Mouse (Mus musculus) heart, embryonic 16.5 days (tissue): ENCODE data around the gene Lurap1. TPM values are rescaled to one million over a fixed set of nuclear protein-coding genes. Genes with fewer than 3 reads are reported as not detected.

Experiments
- ATAC-seq: fragments of 200-750 bp; cut with Nextera tagmentation; replicated peaks from 2 replicates; pipeline ENCODE4 v1.8.0; 2017; ENCODE audit warnings: moderate number of reproducible peaks; ENCODE audit not compliant: insufficient read depth, low FRiP score; ENCODE audit errors: extremely low read depth
- H3K27ac ChIP-seq: fragments of 300-500 bp; sonication (generic); 2 replicates; pipeline ENCODE4 v1.5.1; 2014; ENCODE audit warnings: mild to moderate bottlenecking, low read length, control low read depth, moderate library complexity
- H3K27me3 ChIP-seq: fragments of 300-500 bp; sonication (generic); 2 replicates; pipeline ENCODE4 v1.6.1; 2014; ENCODE audit warnings: low read length, mixed read lengths; ENCODE audit not compliant: control insufficient read depth, insufficient read depth
- H3K36me3 ChIP-seq: fragments of 300-500 bp; sonication (generic); 2 replicates; pipeline ENCODE4 v1.6.1; 2014; ENCODE audit not compliant: control insufficient read depth, insufficient read depth
- H3K4me1 ChIP-seq: fragments of 300-500 bp; sonication (generic); 2 replicates; pipeline ENCODE4 v1.6.1; 2014; ENCODE audit warnings: low read length, mixed read lengths; ENCODE audit not compliant: control insufficient read depth, insufficient read depth
- H3K4me2 ChIP-seq: fragments of 300-500 bp; sonication (generic); 2 replicates; pipeline ENCODE4 v1.6.1; 2014; ENCODE audit warnings: low read depth, mild to moderate bottlenecking, control low read depth, low read length
- H3K4me3 ChIP-seq: fragments of 300-500 bp; sonication (generic); 2 replicates; pipeline ENCODE4 v1.5.1; 2014; ENCODE audit warnings: mild to moderate bottlenecking, control low read depth, low read length
- H3K9ac ChIP-seq: fragments of 300-500 bp; sonication (generic); 2 replicates; pipeline ENCODE4 v1.6.1; 2014; ENCODE audit warnings: low read length, control low read depth
- H3K9me3 ChIP-seq: fragments of 300-500 bp; sonication (generic); replicated peaks from 2 replicates; pipeline ENCODE4 v1.6.1; 2016; ENCODE audit warnings: low read length; ENCODE audit not compliant: control insufficient read depth
- WGBS: fragments of 180-500 bp; shearing (Covaris S2); extraction: QIAGEN DNeasy Blood & Tissue Kit; methylation state at CpG from one replicate; pipeline ENCODE4 v1.1.7; 2014; 5-methylcytosine and 5-hydroxymethylcytosine counted together
- polyA plus RNA-seq: library from polyadenylated mRNA; unstranded; fragments of >200 nt; fragmentation: Nextera tagmentation; extraction: Ambion mirVana; gene quantifications from 2 replicates; pipeline ENCODE4 v1.2.1, GENCODE M21; 2015

Lurap1 gene
- polyA plus RNA-seq, 1 experiment from 2014 or later: 2.3 TPM

DNA sequence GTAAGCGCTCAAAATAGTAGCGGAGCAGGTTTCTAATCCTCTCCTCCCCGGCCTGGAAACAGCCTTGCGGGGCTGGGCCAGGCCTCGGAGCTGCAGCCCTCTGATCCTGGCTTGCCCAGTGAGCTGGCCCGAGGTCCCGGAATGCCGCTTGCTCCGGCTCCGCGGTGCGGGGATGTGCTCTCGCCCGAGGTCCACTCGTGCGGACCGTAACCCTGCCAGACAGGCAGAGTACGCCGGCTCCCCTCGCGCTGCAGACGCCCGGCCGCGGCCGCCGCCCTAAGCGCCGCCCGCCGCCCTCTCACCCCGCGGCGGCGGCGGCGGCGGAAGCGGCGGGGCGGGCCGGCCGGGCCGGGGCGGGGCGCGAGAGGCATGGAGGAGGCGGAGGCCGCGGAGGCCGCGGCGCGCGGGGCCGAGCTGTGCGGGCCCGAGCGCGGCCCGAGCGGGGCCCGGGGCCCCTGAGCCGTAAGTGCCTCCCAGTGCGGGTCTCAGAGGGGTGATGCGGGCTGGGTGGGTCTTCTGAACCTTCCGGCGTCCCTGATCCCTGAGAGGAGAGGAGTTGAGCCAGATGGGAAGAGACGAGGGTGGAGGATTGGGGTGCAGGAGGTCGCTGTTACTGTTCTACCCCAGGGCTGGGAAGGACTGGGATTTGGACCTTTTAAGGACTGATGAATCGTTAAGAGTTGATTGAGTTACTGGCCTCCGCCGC lies 829 bp downstream of the Lurap1 start:
- Histone ChIP-seq H3K4me1 (peaks cover 14% of the 10 kb centered on the region), H3K36me3 (peaks cover 30% of the 10 kb centered on the region), H3K9me3 (0 out of 2 replicates have a peak, but pooled peaks cover 2% of the 10 kb centered on the region), H3K9ac (peak overlapping the region; percentile 98), H3K4me3 (peak overlapping the region; percentile 91), H3K4me2 (peak overlapping the region; percentile 90), H3K27ac (peak overlapping the region; percentile 91), H3K27me3 (no peaks in the 10 kb centered on the region)
- peak; percentile 93 for ATAC-seq
- WGBS: under 1% methylated on average over 48 of the region's 73 CpGs

DNA sequence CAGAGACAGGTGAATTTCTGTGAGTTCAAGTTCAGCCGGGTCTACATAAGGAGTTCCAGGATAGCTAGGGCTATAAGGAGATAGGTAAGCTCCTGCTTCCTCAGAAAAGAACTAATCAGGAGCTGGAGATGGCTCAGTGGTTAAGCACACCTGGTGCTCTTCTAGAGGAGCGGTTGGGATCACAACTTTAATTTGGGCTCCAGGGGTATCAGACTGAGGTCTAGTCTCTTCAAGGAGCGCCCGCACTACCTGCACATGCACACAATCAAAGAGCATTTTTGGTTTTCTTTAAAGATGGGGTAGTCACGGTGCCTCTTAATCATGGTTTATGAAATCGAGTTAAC lies 1.4 kb downstream of the Lurap1 start:
- Histone ChIP-seq H3K27me3 (no peaks in the 10 kb centered on the region), H3K27ac (peak overlapping the region; percentile 91), H3K9me3 (0 out of 2 replicates have a peak, but pooled peaks cover 2% of the 10 kb centered on the region), H3K4me3 (peak overlapping the region; percentile 91), H3K4me2 (peak overlapping the region; percentile 83), H3K36me3 (peaks cover 25% of the 10 kb centered on the region), H3K4me1 (peaks cover 17% of the 10 kb centered on the region), H3K9ac (peak overlapping the region; percentile 98)
- 25% methylated on average over 6 of the region's 6 CpGs for WGBS
- no peak for ATAC-seq

DNA sequence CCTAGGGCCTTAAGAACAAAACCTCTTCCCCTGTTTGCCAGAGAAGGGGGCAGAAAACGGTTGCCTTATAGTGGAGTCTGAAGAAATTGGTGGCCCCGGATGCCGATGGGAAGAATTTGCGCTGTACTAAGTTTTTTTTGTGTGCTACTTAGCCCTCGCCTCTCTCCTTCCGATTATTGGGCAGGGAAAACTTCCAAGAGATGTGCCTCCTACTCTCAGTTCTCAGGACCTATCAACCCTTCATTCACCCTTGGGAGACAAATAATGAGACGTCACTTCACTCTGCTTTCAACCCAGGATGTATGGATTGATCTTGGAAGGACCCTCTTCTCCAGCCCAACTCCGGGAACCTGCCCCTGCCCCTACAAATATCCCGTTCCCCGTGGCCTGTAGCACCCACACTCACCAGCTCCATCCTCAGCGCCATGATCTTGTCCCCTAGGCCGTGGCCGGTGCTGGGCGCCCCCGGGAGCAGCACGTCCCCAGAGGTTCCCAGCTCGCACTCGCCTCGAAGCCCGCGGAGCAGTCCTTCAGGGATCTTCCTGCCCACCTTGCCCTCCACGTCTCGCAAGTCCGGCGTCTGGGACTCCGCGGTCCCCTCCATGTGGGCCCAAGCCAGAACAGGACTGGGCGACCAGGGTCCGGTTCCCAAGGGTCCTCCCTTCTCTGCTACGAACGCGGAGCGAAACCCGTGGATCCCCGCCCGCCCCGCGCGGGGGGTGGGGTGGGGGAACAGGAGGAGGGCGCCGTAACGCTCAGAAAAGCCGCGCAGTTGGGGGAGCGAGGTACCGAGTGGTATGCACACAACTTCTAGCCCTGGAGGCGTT lies 7.0 kb downstream of the Lurap1 start:
- H3K4me3 ChIP-seq: peak overlapping the region; percentile 82
- no peaks in the 10 kb centered on the region for H3K27me3 ChIP-seq
- peaks cover 7% of the 10 kb centered on the region for H3K4me1 ChIP-seq
- H3K36me3 ChIP-seq: no peaks in the 10 kb centered on the region
- under 1% methylated on average over 45 of the region's 47 CpGs for WGBS
- peak overlapping the region; percentile 84 for H3K9ac ChIP-seq
- 0 out of 2 replicates have a peak overlapping the region, but pooled peaks have one; percentile 4 for H3K27ac ChIP-seq
- peak; percentile 79 for ATAC-seq
- H3K9me3 ChIP-seq: 0 out of 2 replicates have a peak, but pooled peaks cover 2% of the 10 kb centered on the region
- peak overlapping the region; percentile 94 for H3K4me2 ChIP-seq

DNA sequence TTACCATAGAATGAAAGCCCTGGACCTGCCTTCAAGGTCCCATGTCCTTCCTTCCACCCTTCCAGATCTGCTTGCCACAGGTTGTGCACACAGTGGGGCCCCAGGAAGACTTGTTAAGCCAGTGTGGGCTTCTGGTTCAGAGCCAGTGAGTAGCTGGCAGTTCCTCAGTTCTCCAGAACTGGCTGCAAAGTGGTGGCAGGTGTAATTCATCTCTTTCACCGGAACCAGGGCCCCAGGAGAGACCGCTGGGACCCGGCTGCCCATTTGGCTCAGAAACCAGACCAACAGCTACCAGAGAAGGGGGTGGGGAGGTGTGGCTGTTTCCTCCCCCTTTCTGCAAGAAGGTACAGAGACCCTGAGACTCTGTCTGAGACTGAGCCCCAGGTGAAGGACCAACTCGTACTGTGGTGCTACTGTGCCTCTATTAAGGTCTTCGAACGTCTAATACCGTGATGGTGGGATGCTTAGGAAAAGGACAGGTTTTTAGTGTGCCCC lies 7.8 kb downstream of the Lurap1 start:
- H3K4me2 ChIP-seq: peak overlapping the region; percentile 94
- peaks cover 7% of the 10 kb centered on the region for H3K4me1 ChIP-seq
- peak overlapping the region; percentile 82 for H3K4me3 ChIP-seq
- peak overlapping the region; percentile 84 for H3K9ac ChIP-seq
- no peak for ATAC-seq
- no peak overlapping the region for H3K27ac ChIP-seq
- 0 out of 2 replicates have a peak, but pooled peaks cover 2% of the 10 kb centered on the region for H3K9me3 ChIP-seq
- H3K27me3 ChIP-seq: no peaks in the 10 kb centered on the region
- H3K36me3 ChIP-seq: no peaks in the 10 kb centered on the region
- 10% methylated on average over 7 of the region's 7 CpGs for WGBS

DNA sequence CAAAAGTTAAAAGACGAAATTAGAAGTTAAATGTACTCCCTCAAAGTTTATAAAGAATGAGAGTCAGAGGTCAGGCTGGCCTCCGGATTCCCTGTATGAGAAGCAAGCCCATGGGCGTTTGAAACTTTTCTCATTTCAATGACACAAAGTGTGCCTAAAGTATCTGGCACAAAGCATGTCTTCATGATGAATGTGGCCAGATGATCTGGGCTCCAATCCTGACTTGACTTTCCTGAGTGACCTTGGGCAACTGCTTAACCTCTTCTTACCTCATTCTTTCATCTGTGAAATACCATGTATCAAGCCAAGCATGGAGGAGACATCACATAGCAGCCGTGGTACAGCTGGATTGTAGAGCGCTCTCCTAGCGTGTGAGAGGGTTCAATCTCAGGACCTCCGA lies 8.9 kb downstream of the Lurap1 start:
- Histone ChIP-seq H3K36me3 (no peaks in the 10 kb centered on the region), H3K4me1 (peaks cover 7% of the 10 kb centered on the region), H3K27ac (no peak overlapping the region), H3K9ac (no peak overlapping the region), H3K4me3 (no peak overlapping the region), H3K27me3 (no peaks in the 10 kb centered on the region), H3K9me3 (0 out of 2 replicates have a peak, but pooled peaks cover 2% of the 10 kb centered on the region), H3K4me2 (no peak overlapping the region)
- 88% methylated on average over 7 of the region's 7 CpGs for WGBS
- no peak for ATAC-seq

DNA sequence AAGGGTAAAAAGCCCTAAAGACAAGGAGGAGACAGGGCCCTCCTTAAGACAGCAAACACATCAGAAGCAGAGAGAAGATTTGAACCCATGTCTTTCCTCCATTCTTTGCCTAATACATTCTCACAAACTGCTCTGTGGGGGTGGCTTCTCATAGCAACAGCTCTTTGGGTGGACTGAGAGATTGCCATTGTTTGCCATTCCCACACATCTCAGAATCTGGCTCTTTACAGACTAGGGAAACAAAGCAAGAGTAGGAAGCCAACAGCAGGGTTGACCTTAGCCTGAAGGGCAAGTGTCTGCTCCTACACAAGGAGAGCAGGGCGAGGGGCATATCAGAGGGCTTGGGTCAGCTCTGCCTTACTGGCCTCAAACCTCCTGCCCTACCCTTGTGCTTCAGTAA lies 9.4 kb downstream of the Lurap1 start:
- Histone ChIP-seq H3K4me2 (no peak overlapping the region), H3K36me3 (no peaks in the 10 kb centered on the region), H3K9ac (no peak overlapping the region), H3K4me3 (no peak overlapping the region), H3K27ac (no peak overlapping the region), H3K4me1 (peaks cover 7% of the 10 kb centered on the region), H3K27me3 (no peaks in the 10 kb centered on the region), H3K9me3 (no peaks in the 10 kb centered on the region)
- 91% methylated on average over 1 of the region's 1 CpGs for WGBS
- ATAC-seq: no peak

DNA sequence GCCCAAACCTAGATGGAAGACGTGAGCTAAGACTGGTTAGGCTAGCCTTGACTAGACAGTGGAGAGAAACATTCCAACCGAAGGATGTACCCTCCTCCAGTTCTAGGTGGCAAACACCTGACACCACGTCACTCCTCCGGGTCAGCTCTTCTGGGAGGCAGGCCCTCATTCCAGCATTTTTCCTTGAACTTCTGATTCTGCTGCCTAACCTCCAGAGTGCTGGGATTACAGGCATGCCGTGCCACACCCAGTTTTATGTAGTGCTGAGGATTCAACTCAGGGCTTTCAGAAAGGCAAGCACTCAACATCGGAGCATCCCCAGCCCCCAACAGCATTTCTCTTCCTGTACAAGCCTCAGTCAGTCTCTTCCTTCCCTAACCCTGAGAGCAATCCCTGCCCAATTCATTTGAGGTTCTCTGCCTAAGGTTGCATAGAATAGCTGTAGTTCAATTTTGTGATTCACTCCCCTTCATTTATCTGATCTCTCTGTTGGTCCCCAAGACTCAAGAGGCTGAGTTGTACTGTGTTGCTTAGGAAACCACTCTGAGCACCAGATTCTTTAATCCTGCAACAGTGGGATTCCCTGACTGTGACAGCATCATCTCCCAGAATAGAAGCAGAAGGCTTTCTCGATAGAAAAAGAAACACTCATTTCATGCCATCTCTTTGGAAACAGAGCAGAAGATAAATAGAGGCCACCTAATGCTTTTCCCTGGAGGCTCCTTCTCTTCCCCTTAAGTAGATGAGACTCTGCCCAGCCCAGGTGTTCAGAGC lies 10.2 kb downstream of the Lurap1 start:
- Histone ChIP-seq H3K27me3 (no peaks in the 10 kb centered on the region), H3K9ac (no peak overlapping the region), H3K27ac (no peak overlapping the region), H3K36me3 (no peaks in the 10 kb centered on the region), H3K4me1 (peaks cover 7% of the 10 kb centered on the region), H3K4me3 (no peak overlapping the region), H3K4me2 (no peak overlapping the region), H3K9me3 (no peaks in the 10 kb centered on the region)
- no peak for ATAC-seq
- WGBS: 58% methylated on average over 7 of the region's 7 CpGs

DNA sequence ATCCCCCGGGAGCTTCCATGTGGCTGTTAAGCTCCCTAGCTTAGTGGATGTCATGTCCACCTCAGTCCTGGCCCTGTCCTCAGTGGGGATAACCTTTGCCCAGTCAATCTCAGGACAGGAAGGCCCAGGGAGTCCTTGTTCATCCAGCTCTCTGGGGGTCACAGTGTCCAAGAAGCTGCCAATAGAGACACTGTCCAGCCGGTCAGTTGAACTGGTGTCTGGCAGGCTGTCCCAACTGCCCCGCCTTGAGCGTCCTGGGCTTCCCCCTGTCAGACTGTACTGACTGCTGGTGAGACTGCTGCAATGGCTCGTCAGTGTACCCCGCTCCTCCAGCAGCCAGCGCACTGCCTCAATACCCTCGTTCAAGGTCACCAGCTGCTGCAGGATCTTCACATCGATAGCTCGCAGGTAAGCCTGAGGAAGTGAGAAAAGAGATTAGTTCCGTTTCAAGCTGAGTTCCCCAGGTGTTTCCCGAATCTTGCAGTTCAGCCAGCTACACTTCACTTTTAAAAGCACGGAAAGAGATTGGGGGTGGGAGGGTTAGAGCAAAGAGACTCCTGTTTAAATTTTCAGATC lies 13.6 kb downstream of the Lurap1 start:
- no peaks in the 10 kb centered on the region for H3K27me3 ChIP-seq
- no peaks in the 10 kb centered on the region for H3K36me3 ChIP-seq
- WGBS: 38% methylated on average over 13 of the region's 13 CpGs
- no peaks in the 10 kb centered on the region for H3K9me3 ChIP-seq
- ATAC-seq: no peak
- H3K27ac ChIP-seq: no peak overlapping the region
- no peak overlapping the region for H3K9ac ChIP-seq
- 0 out of 2 replicates have a peak, but pooled peaks cover 2% of the 10 kb centered on the region for H3K4me1 ChIP-seq
- H3K4me3 ChIP-seq: no peak overlapping the region
- H3K4me2 ChIP-seq: no peak overlapping the region
